Mouse (Mus musculus) testis, adult 2 months (tissue): ENCODE results near the gene Mdn1.

Experiments
- CTCF ChIP-seq: fragments of 200-500 bp; IDR thresholded peaks from 2 replicates; pipeline ENCODE4 v1.5.1; 2012; ENCODE audit warnings: low read depth, mild to moderate bottlenecking, inconsistent platforms, low read length, moderate library complexity; ENCODE audit not compliant: control insufficient read depth, insufficient read depth, insufficient replicate concordance
- POLR2A ChIP-seq: fragments of 200-500 bp; IDR thresholded peaks from 2 replicates; pipeline ENCODE4 v1.6.1; 2012; ENCODE audit warnings: low read depth, mild to moderate bottlenecking, inconsistent platforms, low read length, moderate library complexity; ENCODE audit not compliant: control insufficient read depth

GRCm38 (mm10) chr4:32656918-32657662, at the start of gene Mdn1:
- TF ChIP-seq POLR2A (peak; percentile 92), CTCF (no peak)
